Mouse (Mus musculus) forebrain, embryonic 16.5 days (tissue): ENCODE data around the gene 4933405L10Rik. TPM values are rescaled to one million over a fixed set of nuclear protein-coding genes. Genes with fewer than 3 reads are reported as not detected.

ENCODE experiments used
- ATAC-seq: fragments of 200-750 bp; cut with Nextera tagmentation; 2 replicates; pipeline ENCODE4 v1.8.0; 2017; ENCODE audit warnings: mild to moderate bottlenecking, moderate library complexity
- H3K27ac ChIP-seq: fragments of 300-500 bp; sonication (generic); 2 replicates; pipeline ENCODE4 v1.5.1; 2014; ENCODE audit warnings: low read length, control low read depth
- H3K27me3 ChIP-seq: fragments of 300-500 bp; sonication (generic); replicated peaks from 2 replicates; pipeline ENCODE4 v1.6.1; 2014; ENCODE audit warnings: low read length; ENCODE audit not compliant: control insufficient read depth, insufficient read depth
- H3K36me3 ChIP-seq: fragments of 300-500 bp; sonication (generic); 2 replicates; pipeline ENCODE4 v1.6.1; 2014; ENCODE audit not compliant: control insufficient read depth, insufficient read depth
- H3K4me1 ChIP-seq: fragments of 300-500 bp; sonication (generic); replicated peaks from 2 replicates; pipeline ENCODE4 v1.6.1; 2014; ENCODE audit warnings: low read length; ENCODE audit not compliant: control insufficient read depth, insufficient read depth
- H3K4me2 ChIP-seq: fragments of 300-500 bp; sonication (generic); 2 replicates; pipeline ENCODE4 v1.6.1; 2014; ENCODE audit warnings: mild to moderate bottlenecking, low read length, control low read depth
- H3K4me3 ChIP-seq: fragments of 300-500 bp; sonication (generic); replicated peaks from 2 replicates; pipeline ENCODE4 v1.5.1; 2014; ENCODE audit warnings: mild to moderate bottlenecking, low read length, control low read depth
- H3K9ac ChIP-seq: fragments of 300-500 bp; sonication (generic); replicated peaks from 2 replicates; pipeline ENCODE4 v1.6.1; 2014; ENCODE audit warnings: low read depth, low read length, control low read depth
- H3K9me3 ChIP-seq: fragments of 300-500 bp; sonication (generic); 2 replicates; pipeline ENCODE4 v1.6.1; 2016; ENCODE audit warnings: low read length; ENCODE audit not compliant: control insufficient read depth
- WGBS: fragments of 180-500 bp; shearing (Covaris S2); extraction: QIAGEN DNeasy Blood & Tissue Kit; methylation state at CpG from one replicate; pipeline ENCODE4 v1.1.7; 2014; 5-methylcytosine and 5-hydroxymethylcytosine counted together
- polyA plus RNA-seq: library from polyadenylated mRNA; unstranded; fragments of >200 nt; fragmentation: Nextera tagmentation; extraction: Ambion mirVana; gene quantifications from 2 replicates; pipeline ENCODE4 v1.2.1, GENCODE M21; 2015

The 4933405L10Rik gene
- polyA plus RNA-seq, 1 experiment from 2014 or later, result 0.32 TPM

- no peak overlapping the region for H3K9ac ChIP-seq
- WGBS, result 91% methylated on average over 18 of the region's 18 CpGs
- H3K4me2 ChIP-seq, result no peak overlapping the region
- H3K27ac ChIP-seq, result no peak overlapping the region
- H3K27me3 ChIP-seq, result no peaks in the 10 kb centered on the region
- peaks cover 21% of the 10 kb centered on the region for H3K36me3 ChIP-seq
- ATAC-seq, result no peak
- no peak overlapping the region for H3K4me3 ChIP-seq
- H3K9me3 ChIP-seq, result no peaks in the 10 kb centered on the region
- no peaks in the 10 kb centered on the region for H3K4me1 ChIP-seq
Observed at GRCm38 (mm10) chr8:105727397-105728124, 20.1 kb downstream of the 4933405L10Rik start.

DNA sequence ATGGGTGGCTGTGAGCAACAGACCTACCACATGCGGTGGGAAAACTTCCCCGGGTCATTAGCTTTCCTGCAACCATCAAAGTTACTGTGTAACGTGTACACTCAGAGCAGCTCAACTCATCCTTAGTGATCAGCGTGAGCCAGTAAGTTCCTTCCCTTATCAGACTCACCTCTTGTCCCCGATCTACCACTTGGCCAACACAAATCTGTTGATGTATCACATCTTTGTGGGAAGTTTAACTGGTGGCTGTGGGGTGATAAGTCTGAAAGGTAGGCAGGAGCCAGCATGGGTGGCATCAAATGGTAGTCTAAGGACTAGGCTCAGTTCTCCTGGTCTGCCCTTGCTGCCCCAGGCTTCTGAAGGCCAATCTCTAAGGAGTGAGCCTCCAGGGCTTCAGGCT, 24.7 kb downstream of the 4933405L10Rik start:
- H3K27ac ChIP-seq, result no peak overlapping the region
- no peak for ATAC-seq
- 94% methylated on average over 5 of the region's 5 CpGs for WGBS

GRCm38 (mm10) chr8:105739216-105739615, 31.8 kb downstream of the 4933405L10Rik start:
- ATAC-seq, result no peak
- no peak overlapping the region for H3K4me3 ChIP-seq
- H3K9me3 ChIP-seq, result no peaks in the 10 kb centered on the region
- no peaks in the 10 kb centered on the region for H3K4me1 ChIP-seq
- no peaks in the 10 kb centered on the region for H3K27me3 ChIP-seq
- H3K36me3 ChIP-seq, result no peaks in the 10 kb centered on the region
- WGBS, result 94% methylated on average over 5 of the region's 5 CpGs
- H3K4me2 ChIP-seq, result no peak overlapping the region
- H3K27ac ChIP-seq, result no peak overlapping the region
- no peak overlapping the region for H3K9ac ChIP-seq

More for the DNA sequence above, 24.7 kb downstream of the 4933405L10Rik start:
- H3K4me2 ChIP-seq, result no peak overlapping the region
- no peaks in the 10 kb centered on the region for H3K4me1 ChIP-seq
- no peaks in the 10 kb centered on the region for H3K9me3 ChIP-seq
- H3K27me3 ChIP-seq, result no peaks in the 10 kb centered on the region
- no peak overlapping the region for H3K4me3 ChIP-seq
- peaks cover 5% of the 10 kb centered on the region; the same call in 1 of the 2 replicates for H3K36me3 ChIP-seq
- H3K9ac ChIP-seq, result no peak overlapping the region

DNA sequence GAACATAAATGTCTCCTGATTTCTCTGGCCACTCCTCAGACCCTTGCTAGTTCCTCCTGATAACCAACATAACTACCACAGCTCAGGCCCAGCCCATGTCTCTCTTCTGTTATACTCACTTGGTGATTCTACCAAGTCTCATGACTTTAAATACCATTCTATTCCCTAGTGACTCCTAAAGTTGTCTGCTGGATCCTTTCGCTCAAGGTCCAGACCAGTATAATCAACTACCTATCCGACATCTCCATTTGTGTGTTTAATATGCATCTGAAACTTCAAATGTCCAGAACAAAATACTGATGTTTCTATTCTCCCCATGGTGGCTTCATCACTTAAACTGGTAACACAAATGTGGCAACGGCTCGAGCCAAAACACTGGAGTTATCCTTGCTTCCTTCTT, 35.8 kb downstream of the 4933405L10Rik start:
- H3K9ac ChIP-seq, result no peak overlapping the region
- WGBS, result 90% methylated on average over 4 of the region's 4 CpGs
- H3K4me2 ChIP-seq, result no peak overlapping the region
- no peak for ATAC-seq
- no peaks in the 10 kb centered on the region for H3K9me3 ChIP-seq
- H3K27me3 ChIP-seq, result no peaks in the 10 kb centered on the region
- H3K36me3 ChIP-seq, result no peaks in the 10 kb centered on the region
- H3K4me3 ChIP-seq, result no peak overlapping the region
- no peaks in the 10 kb centered on the region for H3K4me1 ChIP-seq
- no peak overlapping the region for H3K27ac ChIP-seq

- H3K27me3 ChIP-seq, result no peaks in the 10 kb centered on the region
- H3K4me3 ChIP-seq, result 0 out of 2 replicates have a peak overlapping the region, but pooled peaks have one; percentile 9
- no peaks in the 10 kb centered on the region for H3K36me3 ChIP-seq
- H3K9me3 ChIP-seq, result no peaks in the 10 kb centered on the region
- peak overlapping the region; percentile 13; the same call in 1 of the 2 replicates for H3K27ac ChIP-seq
- no peak overlapping the region for H3K9ac ChIP-seq
- peaks cover 19% of the 10 kb centered on the region for H3K4me1 ChIP-seq
- peak overlapping the region; percentile 27 for H3K4me2 ChIP-seq
- 6% methylated on average over 11 of the region's 11 CpGs for WGBS
- peak; percentile 81 for ATAC-seq
Observed at GRCm38 (mm10) chr8:105750606-105751005, 43.2 kb downstream of the 4933405L10Rik start.

- no peak overlapping the region for H3K27ac ChIP-seq
- no peaks in the 10 kb centered on the region for H3K36me3 ChIP-seq
- no peak overlapping the region for H3K9ac ChIP-seq
- H3K9me3 ChIP-seq, result no peaks in the 10 kb centered on the region
- H3K4me3 ChIP-seq, result no peak overlapping the region
- ATAC-seq, result no peak
- no peak overlapping the region for H3K4me2 ChIP-seq
- peaks cover 30% of the 10 kb centered on the region for H3K4me1 ChIP-seq
- no peaks in the 10 kb centered on the region for H3K27me3 ChIP-seq
- WGBS, result 43% methylated on average over 2 of the region's 2 CpGs
Observed at GRCm38 (mm10) chr8:105753916-105754315, 46.5 kb downstream of the 4933405L10Rik start.

GRCm38 (mm10) chr8:105754688-105755087, 47.2 kb downstream of the 4933405L10Rik start:
- WGBS, result 96% methylated on average over 2 of the region's 2 CpGs

DNA sequence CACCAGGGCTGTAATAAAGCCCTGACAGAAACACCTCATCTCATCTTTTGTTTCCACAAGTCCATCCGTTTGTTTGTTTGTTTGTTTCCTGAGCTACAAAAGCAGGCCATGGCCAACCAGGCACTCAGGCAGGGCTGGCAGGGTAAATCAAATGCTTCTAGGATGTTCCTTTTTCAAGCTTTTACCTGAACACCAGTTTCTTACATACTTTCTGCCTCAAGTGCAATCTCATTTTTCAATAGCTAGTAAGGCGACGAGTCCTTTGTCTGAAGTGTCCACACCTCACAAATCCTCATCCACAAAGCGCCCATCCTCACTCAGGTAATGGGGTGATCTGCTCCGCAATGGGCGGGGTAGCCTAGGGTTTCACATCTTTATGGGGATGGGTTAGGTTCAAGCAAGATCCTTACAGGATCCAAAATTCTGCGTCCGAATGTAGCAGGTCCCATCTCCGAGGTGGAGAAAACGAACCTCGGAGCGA, 50.4 kb downstream of the 4933405L10Rik start:
- WGBS, result under 1% methylated on average over 12 of the region's 12 CpGs
- peak overlapping the region; percentile 93 for H3K9ac ChIP-seq
- no peaks in the 10 kb centered on the region for H3K9me3 ChIP-seq
- peak overlapping the region; percentile 90 for H3K4me2 ChIP-seq
- no peaks in the 10 kb centered on the region for H3K36me3 ChIP-seq
- peak overlapping the region; percentile 93 for H3K4me3 ChIP-seq
- no peaks in the 10 kb centered on the region for H3K27me3 ChIP-seq
- peak overlapping the region; percentile 93 for H3K27ac ChIP-seq
- no peak for ATAC-seq
- H3K4me1 ChIP-seq, result peaks cover 20% of the 10 kb centered on the region

More at GRCm38 (mm10) chr8:105754688-105755087, 47.2 kb downstream of the 4933405L10Rik start:
- Histone ChIP-seq H3K4me2 (no peak overlapping the region), H3K4me3 (no peak overlapping the region), H3K4me1 (peaks cover 31% of the 10 kb centered on the region), H3K36me3 (no peaks in the 10 kb centered on the region), H3K9me3 (no peaks in the 10 kb centered on the region), H3K9ac (no peak overlapping the region), H3K27me3 (no peaks in the 10 kb centered on the region), H3K27ac (no peak overlapping the region)
- no peak for ATAC-seq

- peak within 1 kb of the TSS; percentile 93 for H3K9ac ChIP-seq
- no peaks in the 10 kb centered on the region for H3K27me3 ChIP-seq
- no peaks in the 10 kb centered on the region for H3K9me3 ChIP-seq
- WGBS, result 4% methylated on average over 57 of the region's 57 CpGs
- peaks cover 20% of the 10 kb centered on the region for H3K4me1 ChIP-seq
- peak within 1 kb of the TSS; percentile 93 for H3K4me3 ChIP-seq
- peak within 1 kb of the TSS; percentile 90 for H3K4me2 ChIP-seq
- no peaks in the 10 kb centered on the region for H3K36me3 ChIP-seq
- ATAC-seq, result peak; percentile 99
- H3K27ac ChIP-seq, result peak within 1 kb of the TSS; percentile 93
Observed at GRCm38 (mm10) chr8:105758277-105759108, 51.0 kb downstream of the 4933405L10Rik start, which contains the start of gene Gfod2. Gfod2 (minus strand) TSS chr8:105758664.
